Mouse (Mus musculus) stomach, embryonic 14.5 days (tissue): ENCODE data around the gene Itpr3. TPM values are rescaled to one million over a fixed set of nuclear protein-coding genes. Genes with fewer than 3 reads are reported as not detected.

ENCODE experiments used
- ATAC-seq: fragments of 200-750 bp; cut with Nextera tagmentation; 2 replicates; pipeline ENCODE4 v1.8.0; 2017; ENCODE audit warnings: low read depth, moderate TSS enrichment; ENCODE audit not compliant: insufficient number of reproducible peaks, insufficient read depth, low FRiP score
- H3K27ac ChIP-seq: fragments of 300-500 bp; sonication (generic); 2 replicates; pipeline ENCODE4 v1.5.1; 2014; ENCODE audit warnings: mild to moderate bottlenecking, low read length, moderate library complexity, mixed read lengths
- H3K27me3 ChIP-seq: fragments of 300-500 bp; sonication (generic); 2 replicates; pipeline ENCODE4 v1.6.1; 2014; ENCODE audit warnings: low read length, control low read depth, mixed read lengths; ENCODE audit not compliant: control insufficient read depth, insufficient read depth
- H3K36me3 ChIP-seq: fragments of 300-500 bp; sonication (generic); 2 replicates; pipeline ENCODE4 v1.6.1; 2014; ENCODE audit warnings: mild to moderate bottlenecking, control low read depth, low read length, moderate library complexity, mixed read lengths; ENCODE audit not compliant: control insufficient read depth, insufficient read depth
- H3K4me1 ChIP-seq: fragments of 300-500 bp; sonication (generic); 2 replicates; pipeline ENCODE4 v1.6.1; 2014; ENCODE audit warnings: low read length, control low read depth, mixed read lengths; ENCODE audit not compliant: control insufficient read depth, insufficient read depth
- H3K4me2 ChIP-seq: fragments of 300-500 bp; sonication (generic); replicated peaks from 2 replicates; pipeline ENCODE4 v1.6.1; 2014; ENCODE audit warnings: low read depth, low read length, control low read depth
- H3K4me3 ChIP-seq: fragments of 300-500 bp; sonication (generic); 2 replicates; pipeline ENCODE4 v1.5.1; 2014; ENCODE audit warnings: low read depth, low read length, control low read depth
- H3K9ac ChIP-seq: fragments of 300-500 bp; sonication (generic); replicated peaks from 2 replicates; pipeline ENCODE4 v1.6.1; 2014; ENCODE audit warnings: low read depth, mild to moderate bottlenecking, control low read depth, low read length, moderate library complexity, mixed read lengths
- H3K9me3 ChIP-seq: fragments of 300-500 bp; sonication (generic); 2 replicates; pipeline ENCODE4 v1.6.1; 2016; ENCODE audit warnings: low read depth, low read length, control low read depth; ENCODE audit not compliant: control insufficient read depth
- WGBS: fragments of 180-500 bp; shearing (Covaris S2); extraction: QIAGEN DNeasy Blood & Tissue Kit; methylation state at CpG from one replicate; pipeline ENCODE4 v1.1.7; 2014; 5-methylcytosine and 5-hydroxymethylcytosine counted together
- polyA plus RNA-seq: library from polyadenylated mRNA; unstranded; fragments of >200 nt; fragmentation: Nextera tagmentation; extraction: Ambion mirVana; gene quantifications from 2 replicates; pipeline ENCODE4 v1.2.1, GENCODE M21; 2014

The Itpr3 gene
- polyA plus RNA-seq, 1 experiment from 2014 or later: 11.5 TPM

- 51% methylated on average over 8 of the region's 8 CpGs for WGBS
- H3K4me1 ChIP-seq: peaks cover 11% of the 10 kb centered on the region
These were observed 96.0 kb downstream of the Itpr3 start for GRCm38 (mm10) chr17:27152976-27153723.

GRCm38 (mm10) chr17:27153773-27154193, 96.7 kb downstream of the Itpr3 start:
- Histone ChIP-seq H3K27ac (peak overlapping the region; percentile 77), H3K9ac (no peak overlapping the region), H3K4me2 (no peak overlapping the region), H3K4me1 (peaks cover 11% of the 10 kb centered on the region), H3K4me3 (no peak overlapping the region), H3K36me3 (no peaks in the 10 kb centered on the region), H3K27me3 (no peaks in the 10 kb centered on the region), H3K9me3 (no peaks in the 10 kb centered on the region)
- no peak for ATAC-seq
- WGBS: 53% methylated on average over 9 of the region's 9 CpGs

More at GRCm38 (mm10) chr17:27152976-27153723, 96.0 kb downstream of the Itpr3 start:
- Histone ChIP-seq H3K27ac (peak overlapping the region; percentile 77), H3K9ac (0 out of 2 replicates have a peak overlapping the region, but pooled peaks have one; percentile 3), H3K9me3 (no peaks in the 10 kb centered on the region), H3K4me3 (no peak overlapping the region), H3K36me3 (no peaks in the 10 kb centered on the region), H3K27me3 (no peaks in the 10 kb centered on the region), H3K4me2 (no peak overlapping the region)
- peak; percentile 44; the same call in 1 of the 2 replicates for ATAC-seq

DNA sequence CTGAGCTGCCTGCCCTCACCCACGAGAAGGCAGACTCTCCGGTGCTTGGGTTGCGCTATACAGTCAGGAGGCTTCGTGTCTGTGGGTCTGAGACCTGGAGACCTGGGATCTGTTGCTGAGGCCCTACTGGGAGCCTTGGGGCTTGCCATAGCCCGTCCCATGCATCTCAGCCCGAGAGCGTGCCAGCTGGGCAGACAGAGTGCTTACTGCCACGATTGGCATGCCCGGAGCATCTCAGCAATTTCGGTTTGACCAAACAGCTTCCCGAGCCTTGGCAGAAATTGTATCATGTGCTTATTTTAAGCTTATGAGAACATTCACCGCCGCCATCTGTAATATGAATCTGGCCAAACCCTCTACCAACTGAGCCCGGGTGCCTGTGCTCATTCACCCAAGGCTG, 97.2 kb downstream of the Itpr3 start:
- H3K27me3 ChIP-seq: no peaks in the 10 kb centered on the region

DNA sequence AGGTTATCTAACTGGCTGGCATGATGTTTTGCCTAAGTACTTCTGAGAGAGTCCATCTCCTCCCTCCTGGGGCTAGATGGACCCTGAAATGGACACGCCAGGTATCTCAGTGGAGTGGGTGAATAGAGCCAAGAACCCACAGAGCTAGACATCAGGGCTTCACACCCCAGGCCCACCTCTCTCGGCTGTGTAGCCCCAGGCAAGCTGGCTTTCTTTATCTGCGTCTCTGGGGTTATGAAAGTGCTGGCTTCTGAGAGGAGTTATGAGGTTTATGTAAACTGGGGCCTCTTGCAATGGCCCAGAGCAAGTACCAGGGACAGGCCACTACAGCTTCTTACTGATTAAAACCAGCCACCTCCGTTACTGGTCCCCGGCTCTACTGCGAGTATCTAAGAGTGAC, 97.8 kb downstream of the Itpr3 start:
- Histone ChIP-seq H3K9me3 (no peaks in the 10 kb centered on the region), H3K4me2 (no peak overlapping the region), H3K27me3 (no peaks in the 10 kb centered on the region), H3K27ac (no peak overlapping the region), H3K36me3 (no peaks in the 10 kb centered on the region), H3K9ac (no peak overlapping the region), H3K4me1 (peaks cover 11% of the 10 kb centered on the region), H3K4me3 (no peak overlapping the region)
- 62% methylated on average over 6 of the region's 6 CpGs for WGBS
- ATAC-seq: no peak

More for the DNA sequence above, 97.2 kb downstream of the Itpr3 start:
- Histone ChIP-seq H3K9ac (no peak overlapping the region), H3K36me3 (no peaks in the 10 kb centered on the region), H3K27ac (peak overlapping the region; percentile 77), H3K4me2 (no peak overlapping the region), H3K4me1 (peaks cover 11% of the 10 kb centered on the region), H3K9me3 (no peaks in the 10 kb centered on the region), H3K4me3 (no peak overlapping the region)
- no peak for ATAC-seq
- 85% methylated on average over 14 of the region's 14 CpGs for WGBS

- no peaks in the 10 kb centered on the region for H3K9me3 ChIP-seq
- H3K9ac ChIP-seq: no peak overlapping the region
- H3K4me1 ChIP-seq: peaks cover 11% of the 10 kb centered on the region
- H3K27me3 ChIP-seq: no peaks in the 10 kb centered on the region
- H3K27ac ChIP-seq: no peak overlapping the region
- ATAC-seq: no peak
- H3K4me2 ChIP-seq: no peak overlapping the region
- 75% methylated on average over 8 of the region's 8 CpGs for WGBS
- no peaks in the 10 kb centered on the region for H3K36me3 ChIP-seq
- no peak overlapping the region for H3K4me3 ChIP-seq
These were observed 98.6 kb downstream of the Itpr3 start for GRCm38 (mm10) chr17:27155752-27156151.

DNA sequence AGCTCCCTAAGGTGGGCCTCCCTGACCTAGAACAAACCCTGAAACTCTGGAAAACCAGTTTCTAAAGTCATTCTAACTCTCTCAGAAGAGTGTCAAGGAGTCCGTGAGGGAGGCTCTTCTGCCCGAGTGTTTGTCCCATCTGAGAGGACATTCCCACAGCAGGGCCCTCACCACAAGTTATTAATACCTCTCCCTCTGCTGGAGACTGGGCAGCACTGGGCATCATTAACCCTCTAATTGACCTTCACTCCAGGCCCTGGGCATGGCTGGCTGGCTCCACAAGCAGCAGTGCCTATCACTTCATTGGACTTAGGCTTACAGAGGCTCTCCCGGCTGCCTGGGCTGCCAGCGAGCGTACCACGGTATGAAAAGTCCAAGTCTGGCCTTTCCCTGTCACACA, 101.3 kb downstream of the Itpr3 start:
- WGBS: 82% methylated on average over 6 of the region's 6 CpGs
- Histone ChIP-seq H3K4me1 (peaks cover 7% of the 10 kb centered on the region; the same call in 1 of the 2 replicates), H3K4me3 (no peak overlapping the region), H3K27ac (no peak overlapping the region), H3K27me3 (no peaks in the 10 kb centered on the region), H3K4me2 (no peak overlapping the region), H3K9me3 (no peaks in the 10 kb centered on the region), H3K9ac (no peak overlapping the region), H3K36me3 (no peaks in the 10 kb centered on the region)
- no peak for ATAC-seq

DNA sequence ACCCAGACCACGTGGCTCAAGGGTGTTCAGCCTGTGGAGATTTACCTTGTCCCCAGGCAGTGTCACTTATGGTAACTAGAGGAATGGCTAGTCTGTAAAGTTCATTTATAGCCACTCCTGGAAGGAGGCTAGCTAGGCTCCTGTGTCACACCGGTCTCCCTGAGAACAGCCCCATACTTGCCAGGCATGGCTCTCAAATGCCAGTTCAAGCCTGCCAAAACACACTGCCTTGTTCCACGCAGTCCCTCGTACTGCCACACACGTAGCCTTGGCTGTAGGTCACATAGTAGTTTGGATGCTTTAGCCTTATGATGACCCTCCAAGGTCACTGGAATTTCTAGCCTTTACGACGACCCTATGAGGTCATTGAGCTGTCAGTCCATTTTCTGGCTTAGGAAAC, 102.1 kb downstream of the Itpr3 start:
- WGBS: 72% methylated on average over 7 of the region's 7 CpGs

GRCm38 (mm10) chr17:27160905-27161304, 103.8 kb downstream of the Itpr3 start:
- no peak overlapping the region for H3K27ac ChIP-seq
- H3K36me3 ChIP-seq: no peaks in the 10 kb centered on the region
- H3K4me3 ChIP-seq: no peak overlapping the region
- no peak overlapping the region for H3K9ac ChIP-seq
- ATAC-seq: no peak
- no peaks in the 10 kb centered on the region for H3K27me3 ChIP-seq
- WGBS: 61% methylated on average over 4 of the region's 4 CpGs
- H3K4me2 ChIP-seq: no peak overlapping the region
- no peaks in the 10 kb centered on the region for H3K4me1 ChIP-seq
- no peaks in the 10 kb centered on the region for H3K9me3 ChIP-seq

More for the DNA sequence above, 102.1 kb downstream of the Itpr3 start:
- Histone ChIP-seq H3K4me3 (no peak overlapping the region), H3K27me3 (no peaks in the 10 kb centered on the region), H3K36me3 (no peaks in the 10 kb centered on the region), H3K4me1 (peaks cover 4% of the 10 kb centered on the region; the same call in 1 of the 2 replicates), H3K9ac (no peak overlapping the region), H3K27ac (no peak overlapping the region), H3K4me2 (no peak overlapping the region), H3K9me3 (no peaks in the 10 kb centered on the region)
- no peak for ATAC-seq
